Mouse (Mus musculus): Measurements from ENCODE around the gene Fbxw11. TPM values are rescaled to one million over a fixed set of nuclear protein-coding genes. Genes with fewer than 3 reads are reported as not detected.

Fbxw11 gene
- polyA plus RNA-seq, 1 experiment from 2014 or later, result 119 TPM

DNA sequence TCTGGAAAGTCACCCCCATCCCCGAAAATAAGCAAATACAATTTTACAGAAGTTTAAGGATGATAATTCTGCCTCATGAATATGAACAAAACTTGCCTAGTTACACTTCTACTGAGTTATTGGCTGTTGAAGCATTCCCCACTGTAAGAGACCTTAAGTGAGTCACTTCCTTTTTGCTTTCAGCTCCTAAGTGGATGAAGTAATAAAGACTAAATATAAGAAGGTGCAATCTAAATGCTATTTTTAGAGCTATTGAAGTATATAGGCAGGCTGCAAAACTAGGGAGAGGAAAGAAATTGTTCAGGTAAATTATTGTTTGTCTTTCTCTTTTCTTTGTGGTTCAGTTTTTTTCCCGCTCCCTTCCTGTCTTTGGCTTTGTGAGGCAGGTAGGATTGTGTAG, 4.7 kb downstream of the Fbxw11 start:
- Histone ChIP-seq H3K9me3 (replicated peaks; ENCODE audit: control insufficient read depth, low read length, poor library complexity, severe bottlenecking) (no peaks in the 10 kb centered on the region), H3K27me3 (ENCODE audit: control insufficient read depth, insufficient read depth, low read depth, low read length) (no peaks in the 10 kb centered on the region), H3K36me3 (ENCODE audit: control insufficient read depth, insufficient read depth, low read length) (no peaks in the 10 kb centered on the region), H3K27ac (ENCODE audit: low read length) (no peak overlapping the region), H3K4me1 (ENCODE audit: control insufficient read depth, insufficient read depth, low read length) (peaks cover 12% of the 10 kb centered on the region), H3K4me2 (ENCODE audit: low read length) (no peak overlapping the region), H3K4me3 (ENCODE audit: low read depth, low read length) (no peak overlapping the region), H3K9ac (ENCODE audit: low read depth, low read length) (no peak overlapping the region)
- ATAC-seq, result no peak
- WGBS, result 96% methylated on average over 2 of the region's 2 CpGs

DNA sequence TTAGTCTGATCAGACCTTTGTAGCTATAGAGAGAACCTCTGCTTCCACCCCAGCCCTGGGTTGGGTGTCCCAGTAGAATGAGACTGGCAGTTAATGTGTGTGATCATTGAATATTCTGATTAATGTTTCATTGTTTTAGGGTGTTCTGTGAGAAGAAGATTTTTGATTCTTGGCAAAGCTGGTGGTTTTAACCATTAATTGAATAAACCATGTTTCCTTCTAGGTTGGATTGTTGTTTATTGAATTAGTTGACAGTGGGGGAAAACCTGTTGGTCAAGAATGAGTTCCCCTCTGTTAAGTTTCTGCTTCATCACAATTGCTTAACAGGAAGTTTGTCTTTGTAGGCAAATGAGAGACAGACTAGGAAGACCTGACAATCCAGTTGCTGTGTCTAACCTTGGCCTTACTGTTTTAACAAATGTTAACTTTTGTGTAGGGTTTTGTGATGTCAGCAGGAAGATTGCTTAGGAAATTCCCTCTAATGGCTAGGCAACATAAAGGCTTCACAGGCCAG, 7.8 kb downstream of the Fbxw11 start:
- no peak for ATAC-seq
- no peak overlapping the region for H3K4me3 ChIP-seq (ENCODE audit: low read depth, low read length)
- no peak overlapping the region for H3K4me2 ChIP-seq (ENCODE audit: low read length)
- H3K9ac ChIP-seq (ENCODE audit: low read depth, low read length), result no peak overlapping the region
- H3K27ac ChIP-seq (ENCODE audit: low read length), result no peak overlapping the region
- H3K27me3 ChIP-seq (ENCODE audit: control insufficient read depth, insufficient read depth, low read depth, low read length), result no peaks in the 10 kb centered on the region
- no peaks in the 10 kb centered on the region for H3K36me3 ChIP-seq (ENCODE audit: control insufficient read depth, insufficient read depth, low read length)
- no peaks in the 10 kb centered on the region for H3K9me3 ChIP-seq (replicated peaks; ENCODE audit: control insufficient read depth, low read length, poor library complexity, severe bottlenecking)
- peaks cover 4% of the 10 kb centered on the region for H3K4me1 ChIP-seq (ENCODE audit: control insufficient read depth, insufficient read depth, low read length)

DNA sequence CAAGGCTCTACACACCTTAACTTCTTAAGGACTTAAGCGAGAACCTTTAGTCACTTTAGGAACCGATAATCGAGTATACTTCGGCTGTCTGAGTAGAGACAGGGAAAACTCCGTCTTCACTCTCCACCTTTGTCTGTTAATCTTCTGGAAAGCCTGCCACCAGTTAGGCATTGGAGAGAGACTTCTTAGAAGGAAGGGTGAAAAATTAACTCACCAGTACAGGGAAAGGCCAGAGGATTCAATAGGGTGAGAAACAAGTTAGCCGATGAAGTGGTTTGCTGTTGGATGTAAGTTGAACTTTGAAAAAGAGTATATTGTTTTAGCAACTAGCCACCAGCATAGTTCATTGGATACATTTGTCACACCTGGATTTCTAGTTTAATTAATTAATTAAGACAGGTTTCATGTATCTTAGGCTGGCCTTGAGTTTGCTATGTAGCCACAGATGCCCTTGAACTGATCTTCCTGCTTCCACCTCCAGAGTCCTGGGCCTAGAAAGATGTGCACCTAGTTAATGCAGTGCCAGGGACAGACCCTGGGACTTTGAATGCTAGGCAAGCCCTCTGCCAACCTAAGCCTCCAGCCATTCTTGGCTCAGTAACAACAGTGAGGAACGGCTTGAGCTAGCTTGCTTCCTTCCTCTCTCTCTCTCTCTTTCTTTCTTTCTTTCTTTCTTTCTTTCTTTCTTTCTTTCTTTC, 8.5 kb downstream of the Fbxw11 start:
- WGBS, result 92% methylated on average over 7 of the region's 7 CpGs
- Histone ChIP-seq H3K9me3 (replicated peaks; ENCODE audit: control insufficient read depth, low read length, poor library complexity, severe bottlenecking) (no peaks in the 10 kb centered on the region), H3K9ac (ENCODE audit: low read depth, low read length) (no peak overlapping the region), H3K4me2 (ENCODE audit: low read length) (no peak overlapping the region), H3K27me3 (ENCODE audit: control insufficient read depth, insufficient read depth, low read depth, low read length) (no peaks in the 10 kb centered on the region), H3K36me3 (ENCODE audit: control insufficient read depth, insufficient read depth, low read length) (no peaks in the 10 kb centered on the region), H3K4me1 (ENCODE audit: control insufficient read depth, insufficient read depth, low read length) (peaks cover 3% of the 10 kb centered on the region; the same call in 1 of the 2 replicates), H3K27ac (ENCODE audit: low read length) (no peak overlapping the region), H3K4me3 (ENCODE audit: low read depth, low read length) (no peak overlapping the region)
- no peak for ATAC-seq

DNA sequence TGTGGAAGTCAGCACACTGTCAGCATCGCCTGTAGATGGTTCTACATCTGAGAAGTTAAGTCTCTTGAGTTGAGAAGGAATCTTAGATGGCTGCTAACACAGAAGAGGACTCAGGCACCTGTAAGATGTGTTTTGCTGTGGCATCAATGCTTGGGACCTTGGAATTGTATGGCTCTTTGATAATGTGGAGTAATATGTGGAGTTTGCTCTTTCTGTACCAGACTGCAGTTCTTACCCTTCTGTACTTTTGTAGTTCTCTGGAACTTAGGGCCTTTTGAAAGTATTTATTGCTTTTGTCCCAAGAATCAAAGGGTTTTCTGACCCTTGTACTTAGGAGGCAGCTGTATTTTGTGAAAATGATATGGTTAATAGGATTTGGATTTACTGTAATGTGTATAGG, 9.2 kb downstream of the Fbxw11 start:
- no peaks in the 10 kb centered on the region for H3K36me3 ChIP-seq (ENCODE audit: control insufficient read depth, insufficient read depth, low read length)
- no peak overlapping the region for H3K4me3 ChIP-seq (ENCODE audit: low read depth, low read length)
- no peak overlapping the region for H3K27ac ChIP-seq (ENCODE audit: low read length)

DNA sequence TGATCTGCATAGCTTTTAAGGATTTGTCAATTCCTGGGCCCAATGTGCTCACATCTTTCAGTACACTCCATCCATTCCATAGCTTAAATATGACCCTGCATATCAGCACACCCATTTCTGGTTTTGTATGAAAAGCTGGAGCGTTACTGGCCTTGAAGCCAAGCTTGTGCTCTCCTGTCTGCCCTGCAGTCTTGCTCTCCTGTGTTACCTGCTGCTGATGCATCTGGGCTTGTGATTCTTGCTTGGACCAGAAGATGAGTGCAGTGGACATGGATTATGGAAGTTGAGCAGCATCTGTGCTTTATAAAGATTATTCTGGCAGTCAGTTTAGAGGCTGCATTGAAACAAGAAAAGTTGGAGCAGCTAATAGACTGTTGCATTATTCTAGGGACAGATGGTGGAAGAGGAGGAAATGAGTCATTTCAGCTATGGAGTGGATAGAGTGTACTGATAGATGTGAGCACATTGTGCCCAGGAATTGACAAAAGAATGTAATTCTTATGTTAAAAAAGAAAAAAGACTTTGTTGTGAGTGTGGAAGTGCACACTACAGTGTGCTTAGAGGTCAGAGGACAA, 19.6 kb downstream of the Fbxw11 start:
- Histone ChIP-seq H3K9me3 (replicated peaks; ENCODE audit: control insufficient read depth, low read length, poor library complexity, severe bottlenecking) (no peaks in the 10 kb centered on the region), H3K27ac (ENCODE audit: low read length) (no peak overlapping the region), H3K4me1 (ENCODE audit: control insufficient read depth, insufficient read depth, low read length) (0 out of 2 replicates have a peak, but pooled peaks cover 2% of the 10 kb centered on the region), H3K36me3 (ENCODE audit: control insufficient read depth, insufficient read depth, low read length) (no peaks in the 10 kb centered on the region), H3K4me3 (ENCODE audit: low read depth, low read length) (no peak overlapping the region), H3K9ac (ENCODE audit: low read depth, low read length) (no peak overlapping the region), H3K4me2 (ENCODE audit: low read length) (no peak overlapping the region), H3K27me3 (ENCODE audit: control insufficient read depth, insufficient read depth, low read depth, low read length) (no peaks in the 10 kb centered on the region)
- no peak for ATAC-seq
- WGBS, result 100% methylated on average over 1 of the region's 1 CpGs

More for the DNA sequence above, 9.2 kb downstream of the Fbxw11 start:
- Histone ChIP-seq H3K4me2 (ENCODE audit: low read length) (no peak overlapping the region), H3K9ac (ENCODE audit: low read depth, low read length) (no peak overlapping the region), H3K4me1 (ENCODE audit: control insufficient read depth, insufficient read depth, low read length) (peaks cover 3% of the 10 kb centered on the region), H3K9me3 (replicated peaks; ENCODE audit: control insufficient read depth, low read length, poor library complexity, severe bottlenecking) (no peaks in the 10 kb centered on the region), H3K27me3 (ENCODE audit: control insufficient read depth, insufficient read depth, low read depth, low read length) (no peaks in the 10 kb centered on the region)
- ATAC-seq, result no peak
- 86% methylated on average over 1 of the region's 1 CpGs for WGBS

DNA sequence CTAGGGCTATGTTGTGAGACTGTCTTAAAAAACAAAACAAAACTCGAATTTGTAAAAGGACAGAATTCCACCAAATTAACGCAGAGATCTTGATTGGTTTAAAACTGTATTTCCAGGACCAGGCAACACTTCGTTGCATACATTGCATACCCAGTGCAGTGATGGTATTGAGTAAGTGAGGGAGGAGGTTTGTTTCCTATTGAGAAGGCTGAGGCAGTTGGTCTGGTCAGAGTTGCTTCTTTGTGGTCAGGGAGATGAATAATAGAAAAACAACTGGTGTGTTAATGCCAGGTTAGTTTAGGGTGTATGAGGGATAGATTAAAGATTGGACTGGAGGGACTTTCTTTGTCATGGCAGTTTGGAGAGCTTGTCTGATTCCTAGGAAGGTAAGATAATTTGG, 23.1 kb downstream of the Fbxw11 start:
- Histone ChIP-seq H3K4me3 (ENCODE audit: low read depth, low read length) (no peak overlapping the region), H3K27me3 (ENCODE audit: control insufficient read depth, insufficient read depth, low read depth, low read length) (no peaks in the 10 kb centered on the region), H3K4me2 (ENCODE audit: low read length) (no peak overlapping the region), H3K36me3 (ENCODE audit: control insufficient read depth, insufficient read depth, low read length) (no peaks in the 10 kb centered on the region), H3K9me3 (replicated peaks; ENCODE audit: control insufficient read depth, low read length, poor library complexity, severe bottlenecking) (no peaks in the 10 kb centered on the region), H3K4me1 (ENCODE audit: control insufficient read depth, insufficient read depth, low read length) (0 out of 2 replicates have a peak, but pooled peaks cover 2% of the 10 kb centered on the region), H3K27ac (ENCODE audit: low read length) (no peak overlapping the region), H3K9ac (ENCODE audit: low read depth, low read length) (no peak overlapping the region)
- WGBS, result 94% methylated on average over 3 of the region's 3 CpGs
- ATAC-seq, result no peak

DNA sequence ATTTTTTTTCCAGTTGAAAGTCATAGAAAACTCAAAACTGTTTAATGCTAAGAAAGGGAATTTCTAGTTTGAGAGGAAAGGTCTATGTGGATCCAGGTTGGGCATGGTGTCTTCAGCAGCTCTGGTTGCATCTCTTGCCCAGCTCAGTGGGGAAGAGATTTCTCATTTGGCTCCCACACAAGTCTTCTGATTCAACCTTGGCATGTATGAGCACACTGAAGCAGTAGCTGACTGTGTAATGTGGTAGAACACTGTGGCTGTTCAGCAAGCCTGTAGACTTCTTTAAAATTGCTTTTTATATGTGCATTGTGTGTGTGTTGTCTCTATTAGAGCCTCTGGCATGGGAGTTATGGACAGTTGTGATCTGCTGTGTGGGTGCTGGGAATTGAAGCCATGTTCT, 24.5 kb downstream of the Fbxw11 start:
- Histone ChIP-seq H3K36me3 (ENCODE audit: control insufficient read depth, insufficient read depth, low read length) (no peaks in the 10 kb centered on the region), H3K27me3 (ENCODE audit: control insufficient read depth, insufficient read depth, low read depth, low read length) (no peaks in the 10 kb centered on the region), H3K4me1 (ENCODE audit: control insufficient read depth, insufficient read depth, low read length) (0 out of 2 replicates have a peak, but pooled peaks cover 2% of the 10 kb centered on the region), H3K9me3 (replicated peaks; ENCODE audit: control insufficient read depth, low read length, poor library complexity, severe bottlenecking) (no peaks in the 10 kb centered on the region), H3K27ac (ENCODE audit: low read length) (no peak overlapping the region), H3K9ac (ENCODE audit: low read depth, low read length) (no peak overlapping the region), H3K4me3 (ENCODE audit: low read depth, low read length) (no peak overlapping the region), H3K4me2 (ENCODE audit: low read length) (no peak overlapping the region)
- no peak for ATAC-seq

DNA sequence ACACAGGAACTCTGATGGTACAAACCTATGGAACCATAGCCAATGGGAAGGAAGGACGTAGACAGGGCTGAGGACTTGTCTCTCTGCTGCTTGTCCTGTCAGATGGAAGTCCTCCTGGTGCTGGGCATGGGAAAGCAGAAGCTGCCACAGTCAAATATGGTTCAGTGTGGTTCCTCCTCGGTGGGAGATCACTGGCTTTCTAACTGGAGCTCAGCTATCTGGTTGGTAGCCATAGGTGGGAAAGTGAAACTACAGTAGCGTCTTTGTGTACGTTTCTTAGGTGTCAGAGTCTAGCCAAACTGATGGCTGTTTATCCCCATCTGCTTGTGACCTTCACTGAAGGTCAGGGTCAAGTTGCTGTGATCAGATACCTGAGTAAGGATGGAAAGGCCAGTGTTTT, 29.0 kb downstream of the Fbxw11 start:
- Histone ChIP-seq H3K9me3 (replicated peaks; ENCODE audit: control insufficient read depth, low read length, poor library complexity, severe bottlenecking) (no peaks in the 10 kb centered on the region), H3K9ac (ENCODE audit: low read depth, low read length) (no peak overlapping the region), H3K36me3 (ENCODE audit: control insufficient read depth, insufficient read depth, low read length) (no peaks in the 10 kb centered on the region), H3K4me1 (ENCODE audit: control insufficient read depth, insufficient read depth, low read length) (peaks cover 2% of the 10 kb centered on the region; the same call in 1 of the 2 replicates), H3K4me3 (ENCODE audit: low read depth, low read length) (no peak overlapping the region), H3K27me3 (ENCODE audit: control insufficient read depth, insufficient read depth, low read depth, low read length) (no peaks in the 10 kb centered on the region), H3K27ac (ENCODE audit: low read length) (no peak overlapping the region), H3K4me2 (ENCODE audit: low read length) (no peak overlapping the region)
- ATAC-seq, result no peak
- 98% methylated on average over 4 of the region's 4 CpGs for WGBS

DNA sequence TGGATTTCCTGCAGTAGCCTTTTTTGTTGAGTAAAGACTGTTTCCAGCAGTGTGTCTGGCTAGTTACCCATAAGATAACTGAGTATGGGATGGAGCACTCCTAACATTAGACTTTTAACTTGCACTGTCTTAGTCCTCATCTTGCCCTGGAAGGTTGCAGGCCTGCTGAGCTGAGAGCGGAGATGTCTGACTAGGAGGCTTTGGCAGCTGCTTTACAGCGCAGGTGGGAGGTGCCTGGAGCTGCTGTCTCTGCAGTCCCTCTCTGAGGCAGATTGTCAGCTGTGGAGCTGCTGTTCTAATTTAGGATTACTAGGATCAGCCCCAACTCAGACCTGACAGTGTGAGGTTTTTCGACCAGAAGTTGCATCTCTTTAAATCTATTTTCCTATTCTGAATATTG, 34.3 kb downstream of the Fbxw11 start:
- Histone ChIP-seq H3K9ac (ENCODE audit: low read depth, low read length) (no peak overlapping the region), H3K27me3 (ENCODE audit: control insufficient read depth, insufficient read depth, low read depth, low read length) (no peaks in the 10 kb centered on the region), H3K4me3 (ENCODE audit: low read depth, low read length) (no peak overlapping the region), H3K4me1 (ENCODE audit: control insufficient read depth, insufficient read depth, low read length) (peaks cover 9% of the 10 kb centered on the region), H3K27ac (ENCODE audit: low read length) (no peak overlapping the region; the same call in 1 of the 2 replicates), H3K36me3 (ENCODE audit: control insufficient read depth, insufficient read depth, low read length) (no peaks in the 10 kb centered on the region), H3K4me2 (ENCODE audit: low read length) (no peak overlapping the region), H3K9me3 (replicated peaks; ENCODE audit: control insufficient read depth, low read length, poor library complexity, severe bottlenecking) (no peaks in the 10 kb centered on the region)
- 58% methylated on average over 3 of the region's 3 CpGs for WGBS
- no peak for ATAC-seq
